Mouse (Mus musculus): ENCODE results near the gene Fam160a1. TPM values are rescaled to one million over a fixed set of nuclear protein-coding genes. Genes with fewer than 3 reads are reported as not detected.

Fam160a1 gene
- polyA plus RNA-seq, 1 experiment from 2014 or later, result 7.7 TPM

DNA sequence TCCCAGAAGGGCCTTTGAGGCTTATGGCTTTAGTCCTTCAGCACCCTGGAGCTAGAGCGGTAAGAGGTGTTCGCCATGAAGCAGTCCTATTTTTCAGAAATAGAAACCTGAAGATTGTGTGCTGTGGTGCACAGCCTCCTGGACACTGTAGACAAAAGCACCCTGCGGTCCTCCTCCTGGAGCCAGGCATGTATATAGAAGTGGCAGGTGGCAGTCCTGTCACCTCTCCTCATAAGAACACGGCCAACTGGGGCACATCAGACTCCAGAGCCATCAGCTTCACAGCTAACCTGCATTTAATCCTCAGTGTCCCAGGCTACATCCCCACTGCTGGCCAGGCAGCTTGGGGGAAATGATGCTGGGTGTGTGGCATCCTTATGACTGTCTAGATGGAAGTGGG lies 167.9 kb downstream of the Fam160a1 start:
- no peak overlapping the region for H3K4me2 ChIP-seq
- WGBS, result 88% methylated on average over 4 of the region's 4 CpGs
- H3K27me3 ChIP-seq, result no peaks in the 10 kb centered on the region
- H3K4me3 ChIP-seq, result no peak overlapping the region
- no peak for ATAC-seq (replicated peaks; ENCODE audit: insufficient number of reproducible peaks, insufficient read depth, low FRiP score, low read depth)
- H3K36me3 ChIP-seq, result no peaks in the 10 kb centered on the region
- H3K4me1 ChIP-seq (replicated peaks), result peaks cover 15% of the 10 kb centered on the region; the same call in 1 of the 2 replicates
- no peak overlapping the region for H3K27ac ChIP-seq
- H3K9me3 ChIP-seq (replicated peaks), result no peaks in the 10 kb centered on the region
- no peak overlapping the region for H3K9ac ChIP-seq

DNA sequence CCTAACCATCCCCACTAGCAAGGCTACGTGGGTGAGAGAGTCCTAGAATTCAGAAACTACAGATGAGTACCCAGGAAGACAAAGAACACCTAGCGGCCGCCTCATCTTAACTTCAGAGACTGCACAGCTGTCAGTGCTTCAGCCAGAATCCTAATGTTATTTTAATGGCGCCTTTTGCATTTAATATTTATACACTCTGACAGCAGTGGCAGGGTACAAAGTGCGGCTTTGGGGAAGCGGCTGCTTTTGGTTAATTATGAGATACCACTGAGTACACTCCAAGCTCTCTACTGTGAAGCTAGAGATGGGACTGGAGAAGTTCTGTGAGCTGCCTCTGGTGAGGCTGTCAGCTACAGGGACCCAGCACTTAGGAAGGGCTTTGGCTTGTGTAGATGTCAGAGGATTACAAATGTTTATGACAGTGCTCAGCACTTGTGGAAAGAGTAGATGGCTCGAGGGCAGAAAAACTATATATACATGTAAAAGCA lies 171.5 kb downstream of the Fam160a1 start:
- Histone ChIP-seq H3K27me3 (no peaks in the 10 kb centered on the region), H3K4me3 (no peak overlapping the region), H3K9ac (no peak overlapping the region), H3K4me1 (replicated peaks) (0 out of 2 replicates have a peak, but pooled peaks cover 2% of the 10 kb centered on the region), H3K9me3 (replicated peaks) (no peaks in the 10 kb centered on the region), H3K4me2 (no peak overlapping the region), H3K36me3 (no peaks in the 10 kb centered on the region), H3K27ac (no peak overlapping the region)
- 79% methylated on average over 7 of the region's 7 CpGs for WGBS
- no peak for ATAC-seq (replicated peaks; ENCODE audit: insufficient number of reproducible peaks, insufficient read depth, low FRiP score, low read depth)

DNA sequence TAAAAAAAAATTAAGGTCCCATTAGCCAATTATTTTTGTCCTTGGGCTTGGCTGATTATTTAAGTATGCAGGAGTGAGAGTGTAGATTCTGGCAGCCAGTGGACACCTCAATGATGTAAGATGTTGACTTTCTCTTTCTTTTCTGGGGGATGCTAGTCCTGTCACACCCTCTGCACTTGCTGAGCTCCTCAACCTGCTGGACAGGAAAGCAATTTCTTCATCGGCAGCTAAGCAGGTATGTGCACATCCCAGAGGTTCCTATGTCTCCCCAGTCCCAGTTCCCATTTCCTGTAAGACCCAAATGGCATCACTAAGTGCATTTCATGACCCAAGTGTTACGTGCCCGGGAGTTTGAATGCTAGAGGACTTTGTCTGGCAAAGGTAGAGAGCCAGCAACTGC lies 172.3 kb downstream of the Fam160a1 start:
- no peaks in the 10 kb centered on the region for H3K9me3 ChIP-seq (replicated peaks)
- H3K27me3 ChIP-seq, result no peaks in the 10 kb centered on the region
- H3K27ac ChIP-seq, result no peak overlapping the region
- ATAC-seq (replicated peaks; ENCODE audit: insufficient number of reproducible peaks, insufficient read depth, low FRiP score, low read depth), result no peak
- H3K36me3 ChIP-seq, result no peaks in the 10 kb centered on the region
- 0 out of 2 replicates have a peak, but pooled peaks cover 2% of the 10 kb centered on the region for H3K4me1 ChIP-seq (replicated peaks)
- H3K9ac ChIP-seq, result no peak overlapping the region
- no peak overlapping the region for H3K4me2 ChIP-seq
- H3K4me3 ChIP-seq, result no peak overlapping the region
- 84% methylated on average over 3 of the region's 3 CpGs for WGBS

DNA sequence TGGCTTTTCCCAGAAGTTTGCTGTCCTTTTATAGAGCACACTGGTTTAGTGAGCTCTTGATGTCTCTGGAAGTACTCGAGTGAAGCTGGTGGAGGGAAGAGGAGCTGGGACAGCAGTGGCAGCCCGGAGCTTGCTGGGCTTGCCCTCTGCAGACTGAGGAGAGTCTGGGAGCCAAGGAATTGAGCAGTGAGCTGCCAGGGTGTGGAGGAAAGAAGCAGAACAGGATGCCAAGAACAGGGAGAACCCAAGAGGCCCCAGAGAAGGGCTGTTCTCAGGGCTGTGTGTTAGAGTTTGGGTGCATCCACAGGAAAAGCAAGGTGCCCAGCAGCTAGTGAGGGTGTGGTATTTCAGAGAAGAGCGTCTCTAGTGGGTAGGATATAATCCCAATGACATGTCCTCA lies 175.3 kb downstream of the Fam160a1 start:
- Histone ChIP-seq H3K4me2 (no peak overlapping the region), H3K4me1 (replicated peaks) (peaks cover 12% of the 10 kb centered on the region; the same call in 1 of the 2 replicates), H3K27me3 (no peaks in the 10 kb centered on the region), H3K36me3 (no peaks in the 10 kb centered on the region), H3K4me3 (no peak overlapping the region), H3K9ac (no peak overlapping the region), H3K9me3 (replicated peaks) (no peaks in the 10 kb centered on the region), H3K27ac (no peak overlapping the region)
- 65% methylated on average over 3 of the region's 3 CpGs for WGBS
- no peak for ATAC-seq (replicated peaks; ENCODE audit: insufficient number of reproducible peaks, insufficient read depth, low FRiP score, low read depth)

DNA sequence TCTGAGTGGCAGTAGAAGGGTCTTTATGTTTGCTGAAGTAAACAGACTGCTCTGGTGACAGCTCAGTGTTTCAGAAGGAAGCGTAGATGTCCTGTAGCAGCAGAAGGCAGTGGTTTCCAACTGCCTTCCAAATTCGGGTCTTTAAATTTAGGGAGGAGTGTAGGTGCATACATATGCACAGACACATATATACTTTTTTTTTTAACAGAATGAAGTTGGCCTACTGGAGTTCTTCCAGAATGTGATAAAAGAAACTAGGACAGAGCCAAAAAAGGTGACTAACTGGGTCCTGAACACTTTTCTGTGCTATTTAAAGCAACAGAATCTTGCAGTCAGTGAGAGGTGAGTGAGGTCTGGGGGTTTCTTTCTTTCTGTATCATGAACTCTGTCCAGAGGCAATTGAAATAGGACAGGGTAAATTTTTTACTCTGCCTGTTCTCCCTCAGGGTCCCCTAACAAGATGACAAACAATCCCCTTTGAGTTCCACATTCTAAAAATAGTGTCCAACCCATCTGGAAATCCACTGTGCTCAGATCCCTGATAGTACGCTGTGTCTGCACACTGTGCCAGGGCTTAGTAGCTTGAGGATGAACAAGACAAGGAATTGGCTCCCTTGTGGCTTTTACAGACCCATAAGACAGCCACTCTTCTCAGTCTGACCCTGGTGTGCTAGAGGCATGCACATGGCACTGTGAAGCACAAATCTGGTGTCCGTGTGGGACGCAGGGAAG lies 180.2 kb downstream of the Fam160a1 start:
- peak overlapping the region; percentile 95 for H3K27ac ChIP-seq
- WGBS, result 46% methylated on average over 5 of the region's 5 CpGs
- H3K9ac ChIP-seq, result no peak overlapping the region
- H3K4me3 ChIP-seq, result no peak overlapping the region
- H3K4me1 ChIP-seq (replicated peaks), result peaks cover 20% of the 10 kb centered on the region
- H3K4me2 ChIP-seq, result peak overlapping the region; percentile 25; the same call in 1 of the 2 replicates
- H3K27me3 ChIP-seq, result no peaks in the 10 kb centered on the region
- H3K9me3 ChIP-seq (replicated peaks), result no peaks in the 10 kb centered on the region
- peak; percentile 77 for ATAC-seq (replicated peaks; ENCODE audit: insufficient number of reproducible peaks, insufficient read depth, low FRiP score, low read depth)
- H3K36me3 ChIP-seq, result no peaks in the 10 kb centered on the region

DNA sequence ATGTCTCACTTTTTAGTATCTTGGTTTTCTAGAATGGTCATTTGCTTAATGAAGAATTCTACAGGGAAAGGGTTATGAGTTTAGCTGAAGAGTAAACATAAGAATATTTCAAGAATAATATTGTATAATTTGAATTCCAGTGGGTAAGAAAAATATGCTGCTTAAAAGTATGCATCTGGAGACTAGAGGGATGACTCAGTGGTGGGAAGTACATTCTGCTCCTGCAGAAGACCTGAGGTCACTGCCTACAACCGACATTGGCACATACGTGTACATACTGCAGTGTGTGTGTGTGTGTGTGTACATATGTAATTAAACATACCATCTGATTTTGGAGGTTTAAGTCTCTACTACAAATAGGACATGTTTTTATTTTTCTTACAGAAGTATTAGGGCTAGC lies 181.5 kb downstream of the Fam160a1 start:
- Histone ChIP-seq H3K9me3 (replicated peaks) (no peaks in the 10 kb centered on the region), H3K27me3 (no peaks in the 10 kb centered on the region), H3K36me3 (no peaks in the 10 kb centered on the region), H3K27ac (peak overlapping the region; percentile 95; the same call in 1 of the 2 replicates), H3K4me1 (replicated peaks) (peaks cover 20% of the 10 kb centered on the region), H3K4me3 (no peak overlapping the region), H3K4me2 (no peak overlapping the region), H3K9ac (no peak overlapping the region)
- ATAC-seq (replicated peaks; ENCODE audit: insufficient number of reproducible peaks, insufficient read depth, low FRiP score, low read depth), result no peak
- WGBS, result 87% methylated on average over 2 of the region's 2 CpGs

DNA sequence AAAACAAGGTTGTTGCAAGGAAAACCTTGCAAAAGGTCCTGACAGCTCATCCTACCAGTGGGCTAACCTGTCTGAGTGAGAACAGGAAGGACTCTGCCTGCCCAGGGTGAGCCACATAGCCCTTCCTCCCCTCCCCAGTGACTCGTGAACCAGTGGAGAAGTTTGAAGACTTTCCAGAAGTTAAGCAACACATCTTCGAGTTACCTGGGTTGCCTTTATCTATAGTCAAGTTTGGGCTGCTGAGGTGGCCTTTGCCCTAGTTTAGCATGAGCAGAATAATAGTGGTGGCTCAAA lies 182.0 kb downstream of the Fam160a1 start:
- Histone ChIP-seq H3K36me3 (no peaks in the 10 kb centered on the region), H3K9ac (no peak overlapping the region), H3K27ac (no peak overlapping the region), H3K4me3 (no peak overlapping the region), H3K27me3 (no peaks in the 10 kb centered on the region), H3K4me1 (replicated peaks) (peaks cover 20% of the 10 kb centered on the region), H3K9me3 (replicated peaks) (no peaks in the 10 kb centered on the region), H3K4me2 (no peak overlapping the region)
- 60% methylated on average over 2 of the region's 2 CpGs for WGBS
- ATAC-seq (replicated peaks; ENCODE audit: insufficient number of reproducible peaks, insufficient read depth, low FRiP score, low read depth), result no peak

DNA sequence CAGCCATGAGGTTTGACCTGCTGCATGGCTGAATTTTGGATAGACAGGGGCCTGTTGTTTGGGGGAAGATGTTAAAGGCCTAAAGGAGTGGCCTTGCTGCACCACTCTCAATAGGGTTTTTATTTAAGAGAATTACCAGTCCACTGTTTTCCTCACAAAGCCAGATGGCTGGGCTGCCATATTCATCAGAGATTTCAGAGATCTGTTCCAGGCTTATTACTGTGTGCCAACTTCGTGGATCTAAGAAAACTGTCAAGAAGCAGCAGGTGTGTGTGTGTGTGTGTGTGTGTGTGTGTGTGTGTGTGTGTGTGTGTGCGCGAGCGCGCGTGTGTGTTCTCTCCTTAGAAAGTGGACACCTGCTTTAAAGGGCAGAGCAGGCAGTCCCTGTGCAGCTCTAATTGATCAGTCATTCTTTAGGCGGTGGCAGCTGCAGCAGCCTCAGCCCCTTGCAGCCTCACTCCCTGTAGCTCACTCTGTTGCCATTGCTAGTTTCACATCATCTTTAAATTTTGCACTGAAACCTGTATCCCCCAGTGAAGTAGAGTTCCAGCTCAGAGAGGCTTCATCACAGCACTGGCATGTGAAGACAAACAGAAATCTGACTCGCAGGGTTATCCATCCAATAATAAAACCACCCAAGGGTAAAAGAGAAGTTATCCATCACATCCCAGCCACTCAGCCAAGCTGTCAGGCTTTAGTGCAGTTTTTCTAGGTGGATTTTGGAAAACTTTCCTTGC lies 182.5 kb downstream of the Fam160a1 start:
- Histone ChIP-seq H3K27ac (no peak overlapping the region), H3K27me3 (no peaks in the 10 kb centered on the region), H3K36me3 (no peaks in the 10 kb centered on the region; the same call in 1 of the 2 replicates), H3K4me3 (no peak overlapping the region), H3K4me2 (no peak overlapping the region), H3K4me1 (replicated peaks) (peaks cover 20% of the 10 kb centered on the region), H3K9me3 (replicated peaks) (no peaks in the 10 kb centered on the region), H3K9ac (no peak overlapping the region)
- 82% methylated on average over 8 of the region's 8 CpGs for WGBS
- ATAC-seq (replicated peaks; ENCODE audit: insufficient number of reproducible peaks, insufficient read depth, low FRiP score, low read depth), result no peak

DNA sequence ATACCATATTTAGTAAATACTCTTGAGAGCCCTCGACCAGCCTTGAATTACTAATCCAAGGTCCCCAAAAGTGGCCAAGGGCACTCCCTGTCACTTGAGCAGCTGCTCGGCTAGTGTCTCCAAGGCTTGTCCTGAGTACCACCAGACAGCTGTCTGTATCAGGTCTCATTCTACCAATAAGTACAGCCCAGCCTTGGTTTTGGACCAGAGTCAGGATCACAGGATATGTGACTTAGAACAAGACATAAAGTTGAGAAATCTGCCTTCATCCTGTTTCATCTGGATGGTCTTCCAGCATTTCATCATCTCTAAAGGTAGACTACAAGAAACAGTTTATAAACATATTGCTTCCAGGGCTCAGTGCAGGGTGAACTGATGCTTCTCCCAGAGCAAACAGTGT lies 183.4 kb downstream of the Fam160a1 start:
- Histone ChIP-seq H3K9ac (no peak overlapping the region), H3K4me3 (no peak overlapping the region), H3K4me1 (replicated peaks) (peaks cover 20% of the 10 kb centered on the region), H3K27me3 (no peaks in the 10 kb centered on the region), H3K4me2 (no peak overlapping the region), H3K27ac (no peak overlapping the region), H3K36me3 (peaks cover 4% of the 10 kb centered on the region), H3K9me3 (replicated peaks) (no peaks in the 10 kb centered on the region)
- no peak for ATAC-seq (replicated peaks; ENCODE audit: insufficient number of reproducible peaks, insufficient read depth, low FRiP score, low read depth)
- WGBS, result 64% methylated on average over 2 of the region's 2 CpGs

DNA sequence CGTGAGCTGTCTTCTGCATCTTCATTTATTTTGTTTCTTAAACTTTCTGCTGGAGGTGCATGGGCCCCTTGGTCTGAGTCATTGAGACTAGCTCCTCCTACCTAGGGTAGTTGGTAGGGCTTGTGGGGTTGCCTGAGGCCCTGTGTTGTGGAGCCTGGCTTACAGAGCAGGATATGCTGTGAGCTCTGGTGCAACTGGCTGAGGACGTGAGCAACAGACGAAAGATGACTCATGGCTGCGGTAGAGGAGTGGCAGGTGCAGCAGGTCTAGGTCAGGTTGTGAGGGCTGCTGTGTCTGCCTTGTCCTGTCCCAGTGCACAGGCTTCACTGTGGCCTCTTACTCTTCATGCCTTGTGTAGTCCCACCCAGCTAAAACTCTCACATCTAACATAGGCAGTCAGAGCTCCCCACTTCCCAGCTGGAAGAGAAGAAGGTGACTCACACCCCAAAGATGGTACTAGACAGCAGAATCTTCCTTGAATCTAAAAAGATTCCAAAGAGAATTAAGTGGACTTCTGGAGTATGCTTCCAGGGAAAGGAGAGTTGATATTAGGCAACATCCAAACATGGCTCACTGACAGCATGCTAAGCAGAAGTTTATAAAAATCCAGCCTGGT lies 187.1 kb downstream of the Fam160a1 start:
- Histone ChIP-seq H3K4me1 (replicated peaks) (no peaks in the 10 kb centered on the region; the same call in 1 of the 2 replicates), H3K27ac (no peak overlapping the region), H3K36me3 (peaks cover 4% of the 10 kb centered on the region), H3K9me3 (replicated peaks) (no peaks in the 10 kb centered on the region), H3K4me2 (no peak overlapping the region), H3K9ac (no peak overlapping the region), H3K4me3 (no peak overlapping the region), H3K27me3 (no peaks in the 10 kb centered on the region)
- no peak for ATAC-seq (replicated peaks; ENCODE audit: insufficient number of reproducible peaks, insufficient read depth, low FRiP score, low read depth)
- 78% methylated on average over 4 of the region's 4 CpGs for WGBS

DNA sequence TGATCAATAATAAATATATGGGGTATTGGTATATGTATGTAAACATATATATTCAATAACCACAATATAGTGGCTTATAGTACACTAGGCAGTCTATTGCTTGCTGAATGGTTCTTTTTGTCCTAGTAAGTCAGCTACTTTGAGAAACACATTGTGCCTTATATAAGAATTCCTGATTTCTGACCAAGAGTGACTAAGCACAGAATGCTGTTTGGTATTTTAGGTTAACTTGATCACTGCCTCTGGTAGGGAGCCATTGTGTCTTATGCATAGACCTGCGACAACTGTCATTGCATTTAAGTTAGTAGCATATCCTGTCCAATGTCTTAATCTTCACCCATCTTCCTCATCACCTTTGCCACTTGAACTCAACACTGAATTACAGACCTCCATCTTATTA lies 197.3 kb downstream of the Fam160a1 start:
- H3K36me3 ChIP-seq, result peaks cover 13% of the 10 kb centered on the region
- no peak for ATAC-seq (replicated peaks; ENCODE audit: insufficient number of reproducible peaks, insufficient read depth, low FRiP score, low read depth)
- no peak overlapping the region for H3K9ac ChIP-seq
- H3K27me3 ChIP-seq, result no peaks in the 10 kb centered on the region
- H3K27ac ChIP-seq, result no peak overlapping the region
- no peak overlapping the region for H3K4me2 ChIP-seq
- WGBS, result 94% methylated on average over 1 of the region's 1 CpGs
- no peak overlapping the region for H3K4me3 ChIP-seq
- no peaks in the 10 kb centered on the region for H3K9me3 ChIP-seq (replicated peaks)
- no peaks in the 10 kb centered on the region for H3K4me1 ChIP-seq (replicated peaks)

Data from heart, embryonic 15.5 days (tissue).